Mouse (Mus musculus) kidney, postnatal 4 days (tissue): ENCODE measurements around the gene Olfr741.

Experiments used
- DNase-seq, 2 experiments: peaks; one replicate each; pipeline ENCODE4 v3.0.0; 2021; ENCODE audit warnings: mixed read lengths in 2 of 2

Gene Olfr741

GRCm38 (mm10) chr14:50472438-50472837 is at the start of gene Olfr741:
TSS of gene Olfr741 (plus strand) at chr14:50472738.
- DNase-seq, result no peak

- DNase-seq, result no peak
These were observed 27.3 kb upstream of the Olfr741 start, which contains the start of gene Olfr740 for GRCm38 (mm10) chr14:50445245-50445644. TSS of gene Olfr740 (plus strand) at chr14:50445545.

- no peak for DNase-seq
These were observed 5.9 kb downstream of the Olfr741 start for GRCm38 (mm10) chr14:50478406-50478805.

- no peak for DNase-seq
These were observed 30.8 kb downstream of the Olfr741 start, which contains the start of gene Olfr742 for GRCm38 (mm10) chr14:50503300-50503699. TSS of gene Olfr742 (plus strand) at chr14:50503600.

- DNase-seq, result no peak
These were observed 49.0 kb downstream of the Olfr741 start, which contains the start of gene Olfr743 for GRCm38 (mm10) chr14:50521539-50521938. TSS of gene Olfr743 (plus strand) at chr14:50521839.
